Mouse (Mus musculus) forebrain, embryonic 11.5 days (tissue): ENCODE results near the gene Ptf1a. TPM values are rescaled to one million over a fixed set of nuclear protein-coding genes. Genes with fewer than 3 reads are reported as not detected.
A peak's percentile ranks its signal among the peaks of the same experiment; 100 is the strongest.

Source experiments
- ATAC-seq: fragments of 200-750 bp; cut with Nextera tagmentation; replicated peaks from 2 replicates; pipeline ENCODE4 v1.8.0; 2017; ENCODE audit warnings: moderate TSS enrichment; ENCODE audit not compliant: low FRiP score
- DNase-seq: peaks from one replicate; pipeline ENCODE4 v3.0.0-alpha.2; 2017; ENCODE audit warnings: low spot score
- H3K27ac ChIP-seq: fragments of 300-500 bp; sonication (generic); 2 replicates; pipeline ENCODE4 v1.5.1; 2014; ENCODE audit warnings: low read depth, low read length
- H3K27me3 ChIP-seq: fragments of 300-500 bp; sonication (generic); 2 replicates; pipeline ENCODE4 v1.6.1; 2014; ENCODE audit warnings: mild to moderate bottlenecking, low read length, mixed read lengths; ENCODE audit not compliant: control insufficient read depth, insufficient read depth
- H3K36me3 ChIP-seq: fragments of 300-500 bp; sonication (generic); 2 replicates; pipeline ENCODE4 v1.6.1; 2014; ENCODE audit warnings: mild to moderate bottlenecking, low read length, moderate library complexity, mixed read lengths; ENCODE audit not compliant: control insufficient read depth, insufficient read depth
- H3K4me1 ChIP-seq: fragments of 300-500 bp; sonication (generic); replicated peaks from 2 replicates; pipeline ENCODE4 v1.6.1; 2014; ENCODE audit warnings: low read length, mixed read lengths; ENCODE audit not compliant: control insufficient read depth, insufficient read depth
- H3K4me2 ChIP-seq: fragments of 300-500 bp; sonication (generic); 2 replicates; pipeline ENCODE4 v1.6.1; 2014; ENCODE audit warnings: low read depth, mild to moderate bottlenecking, low read length, moderate library complexity, mixed read lengths; ENCODE audit not compliant: severe bottlenecking
- H3K4me3 ChIP-seq: fragments of 300-500 bp; sonication (generic); 2 replicates; pipeline ENCODE4 v1.5.1; 2014; ENCODE audit warnings: low read depth, low read length
- H3K9ac ChIP-seq: fragments of 300-500 bp; sonication (generic); 2 replicates; pipeline ENCODE4 v1.6.1; 2014; ENCODE audit warnings: low read length
- H3K9me3 ChIP-seq: fragments of 300-500 bp; sonication (generic); 2 replicates; pipeline ENCODE4 v1.6.1; 2016; ENCODE audit warnings: low read length, mixed read lengths; ENCODE audit not compliant: control insufficient read depth
- WGBS: fragments of 180-500 bp; shearing (Covaris S2); extraction: QIAGEN DNeasy Blood & Tissue Kit; methylation state at CpG from one replicate; pipeline ENCODE4 v1.1.7; 2014; 5-methylcytosine and 5-hydroxymethylcytosine counted together
- polyA plus RNA-seq: library from polyadenylated mRNA; unstranded; fragments of >200 nt; fragmentation: Nextera tagmentation; extraction: Ambion mirVana; gene quantifications from 2 replicates; pipeline ENCODE4 v1.2.1, GENCODE M21; 2014

Gene Ptf1a
- polyA plus RNA-seq, 1 experiment from 2014 or later: not detected

GRCm38 (mm10) chr2:19423086-19423485, 22.4 kb upstream of the Ptf1a start:
- H3K4me1 ChIP-seq: no peaks in the 10 kb centered on the region
- H3K36me3 ChIP-seq: no peaks in the 10 kb centered on the region
- no peak overlapping the region for H3K9ac ChIP-seq
- no peaks in the 10 kb centered on the region for H3K9me3 ChIP-seq
- H3K4me3 ChIP-seq: no peak overlapping the region
- 72% methylated on average over 6 of the region's 6 CpGs for WGBS
- ATAC-seq (no peak), DNase-seq (no peak)
- H3K27me3 ChIP-seq: peaks cover 6% of the 10 kb centered on the region
- no peak overlapping the region for H3K4me2 ChIP-seq
- no peak overlapping the region for H3K27ac ChIP-seq

DNA sequence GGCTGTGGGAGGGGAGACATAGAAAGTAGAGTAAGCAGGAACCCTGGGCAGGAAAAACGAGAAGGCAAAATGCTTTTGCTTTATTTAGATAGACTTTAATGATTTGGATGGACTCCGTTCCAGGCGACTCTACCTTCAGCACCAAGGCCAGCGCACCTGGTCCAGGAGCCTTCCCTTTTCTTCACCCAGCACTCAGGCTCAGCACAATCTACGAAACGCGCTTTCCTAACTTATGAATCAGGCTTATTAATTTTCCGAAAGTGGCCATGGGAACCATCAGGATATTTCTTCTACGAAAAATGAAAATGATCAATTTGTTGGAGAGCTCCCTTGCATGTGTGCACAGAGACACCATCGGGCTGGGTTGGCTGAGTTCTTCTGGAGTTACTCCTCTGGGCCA, 16.4 kb upstream of the Ptf1a start:
- 4% methylated on average over 10 of the region's 10 CpGs for WGBS
- ATAC-seq (no peak), DNase-seq (peak; percentile 80)
- Histone ChIP-seq H3K36me3 (no peaks in the 10 kb centered on the region), H3K4me3 (no peak overlapping the region), H3K9ac (no peak overlapping the region), H3K9me3 (no peaks in the 10 kb centered on the region), H3K27me3 (peaks cover 61% of the 10 kb centered on the region), H3K4me1 (0 out of 2 replicates have a peak, but pooled peaks cover 7% of the 10 kb centered on the region), H3K4me2 (no peak overlapping the region), H3K27ac (no peak overlapping the region)

DNA sequence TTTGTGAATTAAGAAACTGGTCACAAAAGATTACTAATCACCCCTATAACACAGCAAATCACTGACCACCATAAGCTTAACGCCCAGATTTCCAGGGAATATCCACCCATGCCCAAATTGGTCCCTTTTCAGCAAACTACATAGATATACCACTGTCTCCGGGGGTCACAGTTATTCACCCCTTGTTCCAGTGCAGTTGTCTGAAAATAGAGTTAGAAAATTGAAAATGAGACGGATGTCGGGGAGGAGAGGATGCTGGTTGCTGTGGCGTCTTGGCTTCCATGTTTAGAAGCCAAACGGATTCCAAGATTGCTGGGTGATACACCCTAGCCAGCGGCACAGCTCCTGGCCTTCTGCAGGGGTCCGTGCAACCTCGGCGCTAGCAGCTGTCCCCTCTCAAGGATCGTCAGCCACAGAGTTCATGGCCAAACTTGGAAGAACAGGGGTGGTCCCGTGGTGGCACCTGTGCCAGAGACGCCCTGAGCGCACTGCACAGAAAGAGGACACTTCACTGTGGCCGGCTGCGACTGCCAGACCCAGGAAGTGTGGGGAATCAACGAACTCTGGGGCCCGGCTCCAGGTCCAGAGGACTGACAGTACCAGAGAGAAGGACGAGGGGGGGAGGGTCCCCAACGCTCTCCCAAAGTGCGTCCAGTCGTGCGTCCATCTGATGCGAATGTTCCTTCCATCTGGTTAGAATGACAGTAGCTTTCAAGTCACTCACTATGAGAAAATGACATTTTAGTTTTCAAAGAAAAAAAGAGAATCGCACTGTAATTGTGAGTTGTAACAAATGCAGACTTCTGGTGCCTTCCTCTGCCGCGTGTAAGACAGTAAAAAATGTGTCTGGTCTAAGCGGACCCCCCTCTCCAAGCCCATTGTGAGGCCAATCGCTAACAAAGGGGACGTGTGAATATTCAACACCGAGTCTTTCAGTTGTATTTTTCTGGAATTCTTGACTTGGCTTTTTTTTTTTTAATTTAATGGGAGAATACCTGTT, 15.5 kb upstream of the Ptf1a start:
- Histone ChIP-seq H3K27ac (no peak overlapping the region), H3K9me3 (no peaks in the 10 kb centered on the region), H3K36me3 (no peaks in the 10 kb centered on the region), H3K27me3 (peaks cover 69% of the 10 kb centered on the region), H3K4me2 (no peak overlapping the region; the same call in 1 of the 2 replicates), H3K4me3 (no peak overlapping the region), H3K4me1 (0 out of 2 replicates have a peak, but pooled peaks cover 7% of the 10 kb centered on the region), H3K9ac (no peak overlapping the region)
- DNase-seq (no peak), ATAC-seq (no peak)
- WGBS: 3% methylated on average over 31 of the region's 31 CpGs

GRCm38 (mm10) chr2:19430746-19431145, 14.7 kb upstream of the Ptf1a start:
- Histone ChIP-seq H3K9me3 (no peaks in the 10 kb centered on the region), H3K9ac (no peak overlapping the region), H3K4me1 (0 out of 2 replicates have a peak, but pooled peaks cover 7% of the 10 kb centered on the region), H3K36me3 (no peaks in the 10 kb centered on the region), H3K4me3 (peak overlapping the region; percentile 14; the same call in 1 of the 2 replicates), H3K4me2 (peak overlapping the region; percentile 45), H3K27me3 (peaks cover 71% of the 10 kb centered on the region), H3K27ac (no peak overlapping the region)
- under 1% methylated on average over 33 of the region's 33 CpGs for WGBS
- peak; percentile 59 for DNase-seq
- ATAC-seq: 0 out of 2 replicates have a peak, but pooled peaks have one; percentile 59

GRCm38 (mm10) chr2:19431186-19431585, 14.3 kb upstream of the Ptf1a start:
- Histone ChIP-seq H3K27ac (no peak overlapping the region), H3K4me2 (peak overlapping the region; percentile 45; the same call in 1 of the 2 replicates), H3K9ac (no peak overlapping the region), H3K4me3 (peak overlapping the region; percentile 14; the same call in 1 of the 2 replicates), H3K36me3 (no peaks in the 10 kb centered on the region), H3K27me3 (peaks cover 72% of the 10 kb centered on the region), H3K4me1 (0 out of 2 replicates have a peak, but pooled peaks cover 7% of the 10 kb centered on the region), H3K9me3 (no peaks in the 10 kb centered on the region)
- ATAC-seq (peak; percentile 71), DNase-seq (peak; percentile 62)
- under 1% methylated on average over 18 of the region's 18 CpGs for WGBS

DNA sequence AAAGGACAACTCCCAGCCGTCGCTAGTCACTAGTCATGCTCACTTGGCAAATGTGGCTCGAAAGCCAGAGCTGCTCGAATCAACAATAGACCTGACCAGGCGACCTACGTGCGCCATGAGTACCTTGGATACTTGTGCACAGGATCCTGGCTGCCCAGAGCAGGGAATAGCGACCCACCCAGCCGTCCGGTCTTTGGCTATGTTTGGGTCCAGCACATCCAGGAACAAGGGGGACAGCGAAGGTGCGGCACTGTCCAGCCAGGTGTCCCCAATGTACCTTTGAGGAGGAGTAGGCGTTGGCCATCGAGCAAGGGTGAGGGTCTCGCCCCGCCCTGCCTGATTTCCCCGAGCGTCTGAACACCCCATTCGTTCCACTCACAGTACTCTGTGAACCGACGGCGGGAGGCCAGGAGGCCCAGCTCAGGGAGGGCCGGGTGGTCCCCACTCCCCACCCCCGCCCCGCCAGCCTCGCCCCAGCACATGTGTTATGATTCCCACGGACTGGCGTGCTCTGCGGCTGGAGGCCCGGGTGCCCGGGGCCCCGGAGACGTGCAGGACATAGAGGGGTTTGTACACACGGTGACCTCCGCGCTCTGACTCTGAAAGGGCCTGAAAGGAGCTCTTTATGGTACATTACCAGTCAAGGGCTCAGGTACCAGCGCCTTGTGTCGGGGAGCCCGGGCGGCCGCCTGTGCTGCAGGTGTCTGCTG, 13.7 kb upstream of the Ptf1a start:
- Histone ChIP-seq H3K36me3 (no peaks in the 10 kb centered on the region), H3K4me3 (no peak overlapping the region), H3K4me1 (0 out of 2 replicates have a peak, but pooled peaks cover 7% of the 10 kb centered on the region), H3K4me2 (0 out of 2 replicates have a peak overlapping the region, but pooled peaks have one; percentile 8), H3K27me3 (peaks cover 69% of the 10 kb centered on the region), H3K9me3 (no peaks in the 10 kb centered on the region), H3K27ac (no peak overlapping the region), H3K9ac (no peak overlapping the region)
- DNase-seq (peak; percentile 61), ATAC-seq (peak; percentile 31)
- WGBS: 1% methylated on average over 41 of the region's 41 CpGs

DNA sequence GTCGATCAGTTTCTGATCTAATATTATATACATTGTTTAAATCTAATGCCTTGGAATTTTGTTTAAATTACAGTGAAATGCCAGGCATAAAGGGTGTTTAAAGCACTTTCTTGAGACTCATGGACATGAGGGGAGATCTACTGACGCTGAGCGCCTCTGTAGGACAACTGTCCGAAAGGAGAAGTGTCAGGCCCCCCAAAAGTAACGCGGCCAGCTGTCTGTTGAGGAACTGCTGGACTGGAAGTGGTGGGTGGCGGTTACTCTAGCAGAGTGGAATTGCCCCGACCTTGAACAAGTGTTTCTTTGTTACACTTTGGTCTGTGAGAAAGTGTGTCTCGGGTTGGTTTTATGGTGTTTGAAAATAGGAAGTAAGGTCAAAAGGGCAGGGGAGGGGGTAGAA, 1.1 kb upstream of the Ptf1a start:
- H3K4me2 ChIP-seq: no peak overlapping the region
- no peak overlapping the region for H3K4me3 ChIP-seq

DNA sequence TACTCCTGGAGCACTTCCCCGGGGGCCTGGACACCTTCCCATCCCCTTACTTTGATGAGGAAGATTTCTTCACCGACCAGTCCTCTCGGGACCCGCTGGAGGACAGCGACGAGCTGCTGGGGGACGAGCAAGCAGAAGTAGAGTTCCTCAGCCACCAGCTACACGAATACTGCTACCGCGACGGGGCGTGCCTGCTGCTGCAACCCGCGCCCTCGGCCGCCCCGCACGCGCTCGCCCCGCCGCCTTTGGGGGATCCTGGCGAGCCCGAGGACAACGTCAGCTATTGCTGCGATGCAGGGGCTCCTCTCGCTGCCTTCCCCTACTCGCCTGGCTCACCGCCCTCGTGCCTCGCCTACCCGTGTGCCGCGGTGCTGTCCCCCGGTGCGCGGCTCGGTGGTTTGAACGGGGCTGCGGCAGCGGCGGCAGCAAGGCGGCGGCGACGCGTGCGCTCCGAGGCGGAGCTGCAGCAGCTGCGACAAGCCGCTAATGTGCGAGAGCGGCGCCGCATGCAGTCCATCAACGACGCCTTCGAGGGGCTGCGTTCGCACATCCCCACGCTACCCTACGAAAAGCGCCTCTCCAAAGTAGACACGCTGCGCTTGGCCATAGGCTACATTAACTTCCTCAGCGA, 523 bp downstream of the Ptf1a start:
- ATAC-seq: peak; percentile 6
- under 1% methylated on average over 67 of the region's 67 CpGs for WGBS
- no peaks in the 10 kb centered on the region for H3K36me3 ChIP-seq
- no peak overlapping the region for H3K9ac ChIP-seq
- no peaks in the 10 kb centered on the region for H3K9me3 ChIP-seq
- no peak overlapping the region for H3K27ac ChIP-seq
- peak overlapping the region; percentile 45 for H3K4me2 ChIP-seq
- peak; percentile 63 for DNase-seq
- peak overlapping the region; percentile 26 for H3K4me3 ChIP-seq
- H3K27me3 ChIP-seq: peaks cover 93% of the 10 kb centered on the region
- H3K4me1 ChIP-seq: peaks cover 15% of the 10 kb centered on the region; the same call in 1 of the 2 replicates

More for the DNA sequence above, 1.1 kb upstream of the Ptf1a start:
- Histone ChIP-seq H3K4me1 (peaks cover 15% of the 10 kb centered on the region; the same call in 1 of the 2 replicates), H3K9me3 (no peaks in the 10 kb centered on the region), H3K27ac (no peak overlapping the region), H3K9ac (no peak overlapping the region), H3K27me3 (peaks cover 81% of the 10 kb centered on the region), H3K36me3 (no peaks in the 10 kb centered on the region)
- 2% methylated on average over 9 of the region's 9 CpGs for WGBS
- DNase-seq: no peak
- ATAC-seq: no peak
